In genomic region chr1:97659405-97659804, GRCm38 (mm10) we compare ENCODE assay signal across 8 mouse cellular contexts. TPM values are rescaled to one million over a fixed set of nuclear protein-coding genes. Genes with fewer than 3 reads are reported as not detected.
DNase-seq lines count a peak whose midpoint lies in the region; ATAC-seq and TF ChIP-seq lines count a peak whose summit lies in the region.

No protein-coding gene starts in this region.

- H3ac ChIP-seq in C2C12 (ENCODE audit: control insufficient read depth, insufficient read length, low read depth) = no peak overlapping the region

- H3K27me3 ChIP-seq in C2C12 (ENCODE audit: control insufficient read depth, insufficient read depth, insufficient read length) = no peaks in the 10 kb centered on the region
- no peaks in the 10 kb centered on the region for H3K27me3 ChIP-seq in heart, embryonic 15.5 days

- H3K4me3 ChIP-seq in C2C12 (ENCODE audit: insufficient read depth, poor library complexity, severe bottlenecking) = no peak overlapping the region
- H3K4me3 ChIP-seq in heart, embryonic 15.5 days = peak overlapping the region; percentile 96; the same call in 1 of the 2 replicates

- no peak overlapping the region for H3K9ac ChIP-seq in heart, embryonic 15.5 days

- peaks cover 65% of the 10 kb centered on the region for H3K79me2 ChIP-seq in C2C12 (ENCODE audit: control insufficient read depth, insufficient read depth)

- DNase-seq in heart, adult 11 months = peak; percentile 91
- no peak for DNase-seq in heart, postnatal 25 days (ENCODE audit: low spot score)
- DNase-seq in ovary, postnatal 10 days (ENCODE audit: low spot score) = no peak
- no peak for DNase-seq in cerebellum, adult 9-11 months
- DNase-seq in embryo, embryonic 10 days (ENCODE audit: low spot score) = no peak

- WGBS in heart, embryonic 15.5 days = 71% methylated on average over 7 of the region's 7 CpGs

- no peak for ATAC-seq in heart, embryonic 15.5 days (replicated peaks; ENCODE audit: insufficient number of reproducible peaks, insufficient read depth, low FRiP score, low read depth)
- peak; percentile 47 for ATAC-seq in megakaryocyte progenitor cell, adult 5-6 weeks (replicated peaks; ENCODE audit: poor library complexity)

- peaks cover 61% of the 10 kb centered on the region for H3K79me3 ChIP-seq in C2C12 (ENCODE audit: low read depth)

- H3K4me2 ChIP-seq in heart, embryonic 15.5 days = peak overlapping the region; percentile 89; the same call in 1 of the 2 replicates

- H3K4me1 ChIP-seq in heart, embryonic 15.5 days (replicated peaks) = peaks cover 25% of the 10 kb centered on the region

- intact Hi-C loops in heart, postnatal 25 days (cut with DNase I) = no loop called here

- TF ChIP-seq CTCF in C2C12 (IDR thresholded peaks at IDR 0.05; ENCODE audit: control insufficient read depth, insufficient read depth, insufficient read length) = no peak

- H3K27ac ChIP-seq in heart, embryonic 15.5 days = no peak overlapping the region

- no peaks in the 10 kb centered on the region for H3K9me3 ChIP-seq in heart, embryonic 15.5 days (replicated peaks)

- H3K36me3 ChIP-seq in C2C12 (ENCODE audit: control insufficient read depth, insufficient read depth) = no peaks in the 10 kb centered on the region
- no peaks in the 10 kb centered on the region for H3K36me3 ChIP-seq in heart, embryonic 15.5 days

TF ChIP-seq in C2C12, 6 proteins besides CTCF, POLR2A, EP300 and RAD21:
- TF ChIP-seq USF1 (IDR thresholded peaks at IDR 0.05; ENCODE audit: low read depth) = no peak
- TF ChIP-seq FOSL1 (IDR thresholded peaks at IDR 0.05; ENCODE audit: insufficient read depth, low read length, poor library complexity, severe bottlenecking) = no peak
- no peak for TF ChIP-seq MYOG (IDR thresholded peaks at IDR 0.05; ENCODE audit: control insufficient read depth, extremely low read depth, insufficient read length)
- peak; percentile 49 for TF ChIP-seq MYOD1 (IDR thresholded peaks at IDR 0.05; ENCODE audit: control insufficient read depth, insufficient read length, low read depth)
- peak; percentile 16 for TF ChIP-seq MAX (IDR thresholded peaks at IDR 0.05)
- TF ChIP-seq CEBPB (IDR thresholded peaks at IDR 0.05; ENCODE audit: low read depth) = no peak

RNA-seq across cellular contexts. Expression of gene D1Ertd622e, which starts 2.5 kb away (rescaled TPM):
- total RNA-seq in heart, postnatal 25 days (2021) = 1 to 10 TPM; 4.0 TPM
- polyA plus RNA-seq in C2C12 (2012; fragmentation: generic; extraction: Trizol) = 22.5 TPM
- polyA plus RNA-seq in heart, embryonic 15.5 days (2015; fragmentation: Nextera tagmentation; extraction: Ambion mirVana) = 8.6 and 11.0 TPM in 2 replicates
- total RNA-seq in megakaryocyte progenitor cell, adult 5-6 weeks (2015) = 33.0 and 35.2 TPM in 2 replicates
- 40.5 and 40.9 TPM in 2 replicates for total RNA-seq in megakaryocyte progenitor cell, adult 5-6 weeks (2017)

Comparison
In these comparisons a context has a peak if more than half of its experiments do, and no peak if none do; other contexts are left out.
1. RNA of gene D1Ertd622e, which starts 2.5 kb away (total RNA-seq): 33.0 to 40.9 TPM in megakaryocyte progenitor cell, adult 5-6 weeks; 4.0 TPM in heart, postnatal 25 days; every median in the first group is over 4 times any median in the second.